In genomic region chr5:108079603-108080002, GRCm38 (mm10) we compare ENCODE assay signal across 18 mouse cellular contexts. TPM values are rescaled to one million over a fixed set of nuclear protein-coding genes. Genes with fewer than 3 reads are reported as not detected.
DNase-seq lines count a peak whose midpoint lies in the region; ATAC-seq and TF ChIP-seq lines count a peak whose summit lies in the region.
"Had no signal": no experiment of that assay in that cellular context is flagged by ENCODE, and none has a peak within 500 bp of the region (broad histone marks: within the 10 kb centered on the region; RNA-seq: fewer than 3 reads in every experiment).

No protein-coding gene starts in this region.

- peak; percentile 17 for DNase-seq in embryonic facial prominence, embryonic 14.5 days (ENCODE audit: low spot score)
- no peak for DNase-seq in embryonic facial prominence, embryonic 10.5 days (ENCODE audit: low spot score)
- peak; percentile 46 for DNase-seq in liver, adult 2 months (ENCODE audit: extremely low read depth, low read depth, low spot score)
- no peak for DNase-seq in liver, postnatal 0 days
- peak; percentile 65 for DNase-seq in R1 (ENCODE audit: low read depth, low spot score)
- DNase-seq in fibroblast of lung, adult 2 months (ENCODE audit: low read depth): peak; percentile 40
- DNase-seq in layer of hippocampus, adult 18-20 months (ENCODE audit: low spot score in 2 of 2): no peak
- DNase-seq in layer of hippocampus, postnatal 36 days: no peak
- DNase-seq: adrenal gland, postnatal 10 days; cerebellum, adult 11 months; lung, adult 18-20 months; retina, postnatal 1 day had no signal

- TF ChIP-seq EP300 in liver, postnatal 0 days (IDR thresholded peaks at IDR 0.05; ENCODE audit: low read depth): no peak

- TF ChIP-seq CTCF in liver, adult 2 months (IDR thresholded peaks at IDR 0.05; ENCODE audit: low read depth, low read length): no peak
- TF ChIP-seq CTCF in liver, postnatal 0 days (IDR thresholded peaks at IDR 0.05; ENCODE audit: low read depth): no peak

- H3K79me2 ChIP-seq in liver, adult 2 months (ENCODE audit: control insufficient read depth, insufficient read depth, low read length): peaks cover 10% of the 10 kb centered on the region

- H3K4me3 ChIP-seq in embryonic facial prominence, embryonic 14.5 days (ENCODE audit: low read depth, low read length): no peak overlapping the region
- H3K4me3 ChIP-seq in embryonic facial prominence, embryonic 10.5 days: no peak overlapping the region
- no peak overlapping the region for H3K4me3 ChIP-seq in liver, adult 2 months (ENCODE audit: insufficient read depth, low read depth, low read length)
- no peak overlapping the region for H3K4me3 ChIP-seq in liver, postnatal 0 days (ENCODE audit: low read depth, low read length)
- H3K4me3 ChIP-seq: heart, embryonic 13.5 days; hindbrain, embryonic 12.5 days; neural tube, embryonic 12.5 days had no signal

- H3K9ac ChIP-seq in embryonic facial prominence, embryonic 14.5 days (ENCODE audit: low read depth, low read length): no peak overlapping the region
- H3K9ac ChIP-seq in liver, adult 2 months (ENCODE audit: low read depth, low read length): no peak overlapping the region
- H3K9ac ChIP-seq in liver, postnatal 0 days (replicated peaks): no peak overlapping the region
- H3K9ac ChIP-seq: heart, embryonic 13.5 days; hindbrain, embryonic 12.5 days; neural tube, embryonic 12.5 days had no signal

- H3K36me3 ChIP-seq in embryonic facial prominence, embryonic 14.5 days (ENCODE audit: control insufficient read depth, insufficient read depth, low read length): peaks cover 64% of the 10 kb centered on the region
- H3K36me3 ChIP-seq in embryonic facial prominence, embryonic 10.5 days (replicated peaks): peaks cover 94% of the 10 kb centered on the region
- peaks cover 3% of the 10 kb centered on the region; the same call in 1 of the 2 replicates for H3K36me3 ChIP-seq in liver, adult 2 months (ENCODE audit: control insufficient read depth, insufficient read depth, low read length)
- H3K36me3 ChIP-seq in liver, postnatal 0 days (replicated peaks; ENCODE audit: insufficient read depth, low read length): peaks cover 12% of the 10 kb centered on the region

- TF ChIP-seq POLR2A in liver, adult 2 months (IDR thresholded peaks at IDR 0.05; ENCODE audit: extremely low read depth, insufficient read depth, low read length): no peak

- no peak overlapping the region for H3K4me2 ChIP-seq in embryonic facial prominence, embryonic 14.5 days (ENCODE audit: low read depth, low read length)
- H3K4me2 ChIP-seq in liver, postnatal 0 days (ENCODE audit: low read depth, low read length): no peak overlapping the region
- H3K4me2 ChIP-seq: heart, embryonic 13.5 days; hindbrain, embryonic 12.5 days; midbrain, embryonic 11.5 days; neural tube, embryonic 12.5 days had no signal

- H3K27ac ChIP-seq in embryonic facial prominence, embryonic 14.5 days (replicated peaks; ENCODE audit: low read depth, low read length): no peak overlapping the region
- no peak overlapping the region for H3K27ac ChIP-seq in embryonic facial prominence, embryonic 10.5 days (replicated peaks)
- H3K27ac ChIP-seq in liver, adult 2 months (replicated peaks; ENCODE audit: insufficient read depth, low read depth, low read length): no peak overlapping the region
- no peak overlapping the region for H3K27ac ChIP-seq in liver, postnatal 0 days (ENCODE audit: low read depth)
- H3K27ac ChIP-seq: heart, embryonic 13.5 days; hindbrain, embryonic 12.5 days; neural tube, embryonic 12.5 days had no signal

- no peaks in the 10 kb centered on the region for H3K27me3 ChIP-seq in embryonic facial prominence, embryonic 14.5 days (replicated peaks; ENCODE audit: control insufficient read depth, insufficient read depth, low read length)
- no peaks in the 10 kb centered on the region for H3K27me3 ChIP-seq in embryonic facial prominence, embryonic 10.5 days (replicated peaks; ENCODE audit: low read depth, poor library complexity, severe bottlenecking)
- no peaks in the 10 kb centered on the region for H3K27me3 ChIP-seq in liver, adult 2 months (ENCODE audit: control insufficient read depth, insufficient read depth, low read length)
- H3K27me3 ChIP-seq in liver, postnatal 0 days (ENCODE audit: insufficient read depth, low read length): no peaks in the 10 kb centered on the region
- H3K27me3 ChIP-seq: heart, embryonic 13.5 days; hindbrain, embryonic 12.5 days; neural tube, embryonic 12.5 days; Patski had no signal

- H3K9me3 ChIP-seq in embryonic facial prominence, embryonic 14.5 days (ENCODE audit: control insufficient read depth, low read length): 0 out of 2 replicates have a peak, but pooled peaks cover 5% of the 10 kb centered on the region
- H3K9me3 ChIP-seq in embryonic facial prominence, embryonic 10.5 days: no peaks in the 10 kb centered on the region
- H3K9me3 ChIP-seq in liver, postnatal 0 days (ENCODE audit: low read length): no peaks in the 10 kb centered on the region
- H3K9me3 ChIP-seq: heart, embryonic 13.5 days; hindbrain, embryonic 12.5 days; neural tube, embryonic 12.5 days had no signal

- no peak for ATAC-seq in embryonic facial prominence, embryonic 14.5 days (ENCODE audit: low read depth)
- no peak for ATAC-seq in liver, postnatal 0 days
- ATAC-seq: intestine, postnatal 0 days; Patski had no signal

- H3K4me1 ChIP-seq in embryonic facial prominence, embryonic 14.5 days (ENCODE audit: control insufficient read depth, insufficient read depth, low read length): no peaks in the 10 kb centered on the region
- 0 out of 2 replicates have a peak, but pooled peaks cover 4% of the 10 kb centered on the region for H3K4me1 ChIP-seq in embryonic facial prominence, embryonic 10.5 days
- H3K4me1 ChIP-seq in liver, adult 2 months (ENCODE audit: control insufficient read depth, insufficient read depth, low read length): no peaks in the 10 kb centered on the region; the same call in 1 of the 2 replicates
- H3K4me1 ChIP-seq in liver, postnatal 0 days (ENCODE audit: insufficient read depth): peaks cover 5% of the 10 kb centered on the region
- H3K4me1 ChIP-seq: heart, embryonic 13.5 days; hindbrain, embryonic 12.5 days; neural tube, embryonic 12.5 days had no signal

RNA-seq across cellular contexts. Expression of gene Mtf2, which starts 14.1 kb away (rescaled TPM):
- 84.3 and 86.2 TPM in 2 replicates for polyA plus RNA-seq in embryonic facial prominence, embryonic 14.5 days (2014; fragmentation: Nextera tagmentation; extraction: Ambion mirVana)
- polyA plus RNA-seq in embryonic facial prominence, embryonic 10.5 days (2016; fragmentation: Nextera tagmentation; extraction: Ambion mirVana): 182 and 183 TPM in 2 replicates
- total RNA-seq in liver, adult 2 months (2014; rRNA removed): 8.2 and 9.8 TPM in 2 replicates
- 3.1 and 4.3 TPM in 2 replicates for polyA plus RNA-seq in liver, adult 2 months (2012; rRNA removed)
- 21.7 and 22.8 TPM in 2 replicates for polyA plus RNA-seq in liver, postnatal 0 days (2015; fragmentation: Nextera tagmentation; extraction: Ambion mirVana)
- total RNA-seq in layer of hippocampus, adult 18-20 months (2021): 10 to 100 TPM; 46.3 to 48.1 TPM
- 10 to 100 TPM; 49.2 to 52.4 TPM for total RNA-seq in layer of hippocampus, postnatal 36 days (2021)

RNA-seq across cellular contexts. Expression of gene Tmed5, which starts 52.8 kb away (rescaled TPM):
- polyA plus RNA-seq in embryonic facial prominence, embryonic 14.5 days (2014; fragmentation: Nextera tagmentation; extraction: Ambion mirVana): 25.8 and 29.6 TPM in 2 replicates
- polyA plus RNA-seq in embryonic facial prominence, embryonic 10.5 days (2016; fragmentation: Nextera tagmentation; extraction: Ambion mirVana): 26.7 and 26.8 TPM in 2 replicates
- total RNA-seq in liver, adult 2 months (2014; rRNA removed): 86.8 and 109 TPM in 2 replicates
- polyA plus RNA-seq in liver, adult 2 months (2012; rRNA removed): 104 and 106 TPM in 2 replicates
- 47.2 and 58.2 TPM in 2 replicates for polyA plus RNA-seq in liver, postnatal 0 days (2015; fragmentation: Nextera tagmentation; extraction: Ambion mirVana)
- 10 to 100 TPM; 25.1 to 29.3 TPM for total RNA-seq in layer of hippocampus, adult 18-20 months (2021)
- total RNA-seq in layer of hippocampus, postnatal 36 days (2021): 10 to 100 TPM; 23.9 to 25.0 TPM

RNA-seq across cellular contexts. Expression of gene Ccdc18, which starts 53.1 kb away (rescaled TPM):
- polyA plus RNA-seq in embryonic facial prominence, embryonic 14.5 days (2014; fragmentation: Nextera tagmentation; extraction: Ambion mirVana): 6.7 and 9.0 TPM in 2 replicates
- 11.0 and 15.1 TPM in 2 replicates for polyA plus RNA-seq in embryonic facial prominence, embryonic 10.5 days (2016; fragmentation: Nextera tagmentation; extraction: Ambion mirVana)
- total RNA-seq in liver, adult 2 months (2014; rRNA removed): 0.18 and 0.87 TPM in 2 replicates
- 0.06 TPM in 1 of 2 replicates, not detected in the other for polyA plus RNA-seq in liver, adult 2 months (2012; rRNA removed)
- 3.7 and 3.9 TPM in 2 replicates for polyA plus RNA-seq in liver, postnatal 0 days (2015; fragmentation: Nextera tagmentation; extraction: Ambion mirVana)
- total RNA-seq in layer of hippocampus, adult 18-20 months (2021): 1 to 10 TPM; 1.1 to 1.4 TPM
- 1 to 10 TPM; 1.0 to 1.5 TPM for total RNA-seq in layer of hippocampus, postnatal 36 days (2021)

Comparison
In these comparisons a context has a peak if more than half of its experiments do, and no peak if none do; other contexts are left out.
1. DNase-seq: peak in embryonic facial prominence, embryonic 14.5 days (single experiment), liver, adult 2 months (single experiment), R1 (single experiment) and fibroblast of lung, adult 2 months (single experiment); none in embryonic facial prominence, embryonic 10.5 days (single experiment), liver, postnatal 0 days (single experiment), layer of hippocampus, adult 18-20 months (0 of 2) and layer of hippocampus, postnatal 36 days (0 of 2).